Mouse (Mus musculus): Measurements from ENCODE around the gene Dcst2.

DNA sequence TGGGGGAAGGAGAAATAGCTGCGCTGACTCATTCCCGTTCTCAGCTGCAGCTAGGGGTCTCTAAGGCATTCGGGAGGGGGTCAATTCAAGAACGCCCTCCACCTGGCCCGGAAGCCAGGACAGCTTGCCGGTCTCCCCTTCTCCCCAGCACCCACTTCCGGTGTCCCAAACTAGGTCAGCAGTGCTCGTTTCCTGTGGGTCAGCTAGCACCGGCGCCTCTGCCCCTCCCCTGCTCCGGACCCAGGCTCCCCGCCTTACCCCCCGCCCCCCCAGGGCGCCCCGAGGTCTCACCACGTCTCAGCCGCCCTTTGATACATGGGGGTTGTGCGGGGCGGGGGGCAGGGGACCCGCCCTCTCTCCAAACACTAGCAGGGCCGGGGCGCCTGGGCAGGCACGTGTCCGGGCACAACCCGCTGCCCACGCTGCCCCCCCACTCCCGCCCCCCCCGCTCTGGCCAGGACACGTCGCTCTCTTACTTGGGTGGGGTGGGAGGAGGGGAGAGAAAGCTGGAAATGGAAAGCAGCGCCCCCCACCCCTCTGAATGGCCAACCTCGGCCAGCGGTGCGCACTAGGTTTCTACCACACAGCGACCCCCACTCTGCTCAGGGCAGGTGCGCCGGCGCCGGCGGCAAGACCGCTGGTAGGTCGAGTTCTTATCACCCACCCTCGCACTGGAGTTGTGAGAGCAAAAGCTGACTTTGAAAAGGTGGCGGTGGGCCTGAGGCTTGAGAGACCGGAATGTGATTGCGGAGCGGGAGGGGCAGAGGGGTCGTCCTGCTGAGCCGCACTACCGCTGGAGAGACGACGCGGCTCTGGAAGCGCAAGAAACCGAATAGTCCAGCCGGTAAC lies 30.1 kb downstream of the Dcst2 start:
- TF ChIP-seq CTCF (IDR thresholded peaks at IDR 0.05; ENCODE audit: low read depth): no peak
- no peak for TF ChIP-seq EP300 (IDR thresholded peaks at IDR 0.05; ENCODE audit: low read depth)

Measured in liver, embryonic 14.5 days (tissue).